Mouse (Mus musculus) urinary bladder, adult 18-20 months (tissue): Measurements from ENCODE around the gene Mef2a.
"Not testable (repeated sequence)": the region's sequence is repeated elsewhere in the genome, so short reads cannot be mapped to it uniquely, and the experiment has no call there.

ENCODE experiments used
- DNase-seq, 2 experiments: peaks; one replicate each; pipeline ENCODE4 v3.0.0; 2022; ENCODE audit warnings: low spot score in 2 of 2, mixed read lengths in 2 of 2

The Mef2a gene

GRCm38 (mm10) chr7:67371351-67371890 is 1.2 kb downstream of the Mef2a start:
- DNase-seq: no peak

DNA sequence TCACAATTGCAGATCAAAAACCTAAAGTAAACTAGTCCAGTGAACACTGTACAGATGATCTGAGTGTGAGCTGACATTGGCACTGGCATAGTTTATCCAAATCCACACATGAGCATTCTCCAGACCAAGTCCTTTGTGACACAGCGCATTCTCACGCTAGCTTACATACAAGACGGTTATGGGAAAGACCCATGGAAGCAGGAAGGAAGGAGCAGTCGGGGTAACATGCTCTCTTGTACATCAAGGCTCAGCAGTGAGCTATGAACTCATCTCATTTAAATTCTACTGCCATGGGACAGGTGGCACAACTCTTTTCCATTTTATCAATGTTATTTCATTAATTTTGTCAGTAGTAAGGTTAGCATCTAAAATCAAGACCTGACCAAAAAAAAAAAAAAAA is 3.0 kb downstream of the Mef2a start:
- DNase-seq: no peak

GRCm38 (mm10) chr7:67368394-67368793 is 4.3 kb downstream of the Mef2a start:
- DNase-seq: no peak

DNA sequence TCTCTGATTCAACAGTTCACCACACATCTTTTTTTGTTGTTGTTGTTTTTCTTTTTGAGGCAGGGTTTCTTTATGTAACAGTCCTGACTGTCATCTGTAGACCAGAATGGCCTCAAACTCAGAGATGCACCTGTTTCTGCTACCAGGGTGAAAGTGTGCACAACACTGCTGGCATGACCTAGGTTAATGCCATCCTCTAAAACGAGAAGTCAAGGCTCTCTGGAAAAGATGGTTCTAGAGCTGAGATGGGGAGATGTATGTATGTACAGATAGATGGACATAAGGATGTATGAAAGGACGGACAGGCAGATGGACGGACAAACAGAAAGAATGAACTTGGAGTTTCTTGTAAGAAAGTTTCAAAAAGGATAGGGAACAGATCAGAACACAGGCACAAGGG is 12.1 kb downstream of the Mef2a start:
- no peak for DNase-seq

- DNase-seq: no peak
These were observed 12.8 kb downstream of the Mef2a start for GRCm38 (mm10) chr7:67359863-67360262.

- no peak for DNase-seq
These were observed 16.8 kb downstream of the Mef2a start for GRCm38 (mm10) chr7:67355870-67356269.

GRCm38 (mm10) chr7:67353667-67354066 is 19.0 kb downstream of the Mef2a start:
- DNase-seq: no peak

DNA sequence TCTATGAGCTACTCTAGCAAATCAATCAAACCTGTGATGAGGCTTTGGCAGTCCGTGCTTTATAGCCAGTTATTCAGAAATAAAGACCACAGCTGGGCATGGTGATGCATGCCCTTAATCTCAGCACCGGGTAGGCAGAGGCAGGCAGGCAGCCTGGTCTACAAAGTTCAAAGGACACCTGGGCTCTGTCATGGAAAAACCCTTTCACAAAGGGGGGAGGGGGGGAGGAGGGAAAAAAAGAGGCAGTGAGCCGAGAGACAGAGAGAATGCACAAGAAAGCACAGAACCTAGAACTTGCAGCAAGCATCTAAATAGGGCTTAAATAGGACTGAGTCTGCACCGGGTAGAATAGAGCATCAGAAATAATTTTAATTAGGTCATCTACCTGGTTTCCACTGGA is 19.7 kb downstream of the Mef2a start:
- no peak for DNase-seq

DNA sequence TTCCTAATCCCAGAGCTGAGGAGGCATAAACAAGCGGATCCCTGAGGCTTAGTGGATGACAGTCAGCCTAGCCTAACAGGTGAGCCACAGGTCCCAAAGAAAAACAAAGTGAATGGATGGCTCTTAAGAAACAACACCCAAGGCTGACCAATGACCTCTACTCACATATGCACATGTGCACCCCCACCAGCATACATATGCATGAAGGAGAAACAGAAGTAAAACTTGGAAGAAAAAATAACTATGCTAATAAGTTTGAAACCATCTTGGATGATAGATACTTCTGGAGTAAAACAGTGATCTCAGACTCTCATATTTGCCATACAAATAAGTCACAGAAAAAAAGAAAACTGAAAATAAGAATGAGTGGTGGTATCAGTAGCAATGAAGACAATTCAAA is 28.2 kb downstream of the Mef2a start:
- DNase-seq: no peak

DNA sequence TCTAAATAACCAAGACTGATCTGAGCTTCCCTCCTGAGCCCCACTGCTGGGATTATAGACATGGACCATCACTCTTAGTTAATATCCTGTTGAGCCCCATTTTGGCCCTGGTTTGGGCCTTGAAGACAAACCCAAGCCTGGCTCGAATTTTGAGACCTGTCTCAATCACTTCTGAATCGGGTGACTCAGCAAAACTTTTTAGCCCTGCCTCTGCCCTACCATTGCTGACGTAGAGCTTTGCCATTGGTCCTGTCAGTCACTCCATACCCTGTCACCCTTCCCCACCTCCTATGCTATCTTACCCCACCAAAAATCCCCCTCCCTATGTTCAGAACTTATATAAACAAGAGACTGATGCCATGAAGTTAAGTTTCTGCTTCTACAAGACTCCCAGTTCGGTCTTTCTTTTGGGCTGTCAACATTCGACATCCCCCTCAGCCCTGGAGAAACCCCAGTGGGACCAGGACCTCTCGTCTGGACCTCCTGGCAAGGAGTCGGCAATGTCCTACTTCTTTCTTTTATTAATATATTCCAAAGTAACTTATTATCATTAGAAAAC is 30.5 kb downstream of the Mef2a start:
- DNase-seq: no peak

DNA sequence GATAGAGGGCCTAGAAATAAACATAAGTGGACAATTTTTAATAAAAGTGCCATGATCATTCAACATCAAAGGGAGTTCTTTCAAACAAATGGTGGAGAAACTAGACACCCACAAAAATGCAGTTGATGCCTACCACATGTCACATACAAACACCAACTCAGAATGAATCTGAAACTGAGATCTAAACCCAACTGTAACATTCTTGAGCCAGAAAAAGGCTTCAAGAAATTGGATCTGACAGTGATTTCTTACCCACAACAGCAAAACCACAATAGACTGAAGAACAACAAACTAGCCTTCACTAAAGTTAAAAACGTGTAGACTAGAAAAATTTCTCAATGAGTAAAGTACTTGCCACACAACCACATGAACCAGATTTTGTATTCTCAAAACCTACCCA is 52.3 kb downstream of the Mef2a start:
- no peak for DNase-seq

- no peak for DNase-seq
These were observed 54.0 kb downstream of the Mef2a start for GRCm38 (mm10) chr7:67318697-67319096.

DNA sequence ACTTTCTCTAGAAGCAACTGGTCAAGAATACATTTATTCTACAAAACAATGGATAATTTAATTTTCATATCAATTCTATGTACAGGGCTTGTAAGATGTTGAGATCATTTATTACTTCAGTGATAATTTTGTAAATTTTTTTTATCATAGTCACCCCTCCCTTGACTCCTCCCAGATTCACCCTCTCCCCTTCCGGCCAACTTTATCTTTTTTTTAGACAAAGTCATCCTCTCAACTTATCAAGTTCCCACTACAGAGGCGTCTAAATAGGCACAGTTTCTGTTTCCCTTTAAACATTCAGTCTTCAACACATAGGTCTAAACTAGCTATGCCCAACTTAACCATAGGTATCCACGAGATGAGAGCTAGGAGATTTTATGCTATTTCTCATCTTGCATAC is 59.5 kb downstream of the Mef2a start:
- DNase-seq: no peak

GRCm38 (mm10) chr7:67310151-67310550 is 62.5 kb downstream of the Mef2a start:
- no peak for DNase-seq

GRCm38 (mm10) chr7:67308102-67308501 is 64.6 kb downstream of the Mef2a start:
- DNase-seq: no peak

DNA sequence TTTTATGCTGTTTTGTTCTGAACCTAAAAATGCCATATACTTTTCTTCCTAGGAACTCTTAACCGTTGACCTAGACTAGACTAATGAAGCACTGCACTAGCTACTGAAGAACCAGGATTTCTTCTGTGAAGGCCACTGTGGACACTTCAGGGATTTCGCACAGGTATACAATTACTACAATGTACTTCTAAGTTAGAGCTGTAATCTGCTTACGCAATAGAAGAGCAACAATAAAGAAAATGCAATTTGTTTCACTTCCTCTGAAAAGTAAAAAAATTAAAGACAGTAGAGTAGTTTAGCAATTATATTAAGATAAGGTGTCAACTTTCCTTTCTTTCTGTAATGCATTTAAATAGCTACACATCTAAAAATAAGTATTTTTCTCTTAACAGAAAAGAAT is 65.6 kb downstream of the Mef2a start:
- no peak for DNase-seq

- no peak for DNase-seq
These were observed 67.7 kb downstream of the Mef2a start for GRCm38 (mm10) chr7:67304937-67305336.

DNA sequence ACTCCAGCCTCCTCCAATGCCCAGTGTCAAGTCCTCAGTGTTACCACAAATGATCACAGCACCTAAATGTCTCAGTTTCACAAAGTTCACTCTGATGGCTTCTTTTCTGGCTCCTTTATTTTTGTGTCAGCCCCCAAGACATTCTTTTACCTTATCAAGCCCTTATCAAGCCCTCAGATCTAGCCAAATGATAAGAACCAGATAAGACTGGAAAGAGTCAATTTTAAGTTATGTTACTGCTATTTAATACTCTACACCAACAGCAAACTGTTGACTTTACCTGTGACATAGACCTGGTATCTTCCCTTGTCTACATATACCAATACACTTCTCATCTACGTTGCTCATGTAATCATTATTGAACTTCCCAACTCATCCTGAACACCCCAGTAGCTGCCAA is 76.2 kb downstream of the Mef2a start:
- DNase-seq: no peak

- DNase-seq: no peak
These were observed 81.3 kb downstream of the Mef2a start for GRCm38 (mm10) chr7:67291356-67291755.

- peak; percentile 20 to 33 for DNase-seq
These were observed 85.2 kb downstream of the Mef2a start for GRCm38 (mm10) chr7:67287456-67287855.

GRCm38 (mm10) chr7:67283581-67283980 is 89.1 kb downstream of the Mef2a start:
- DNase-seq: no peak

DNA sequence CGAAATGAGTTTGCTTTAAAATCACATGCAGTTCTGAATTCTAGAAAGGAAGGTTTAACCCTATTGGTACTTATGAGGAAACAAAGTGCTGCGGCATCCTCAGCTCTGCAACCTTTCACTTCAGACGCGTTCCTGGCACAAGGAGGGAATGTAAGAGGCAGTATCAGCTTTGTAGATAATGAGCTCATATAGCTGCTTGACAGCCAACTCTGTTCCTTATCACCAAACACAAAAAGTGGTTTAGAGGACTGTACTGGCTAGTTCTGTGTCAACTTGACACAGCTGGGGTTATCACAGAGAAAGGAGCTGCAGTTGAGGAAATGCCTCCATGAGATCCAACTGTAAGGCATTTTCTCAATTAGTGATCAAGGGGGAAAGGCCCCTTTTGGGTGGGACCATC is 102.2 kb downstream of the Mef2a start:
- not testable (repeated sequence) for DNase-seq

GRCm38 (mm10) chr7:67259828-67260563 is 112.7 kb downstream of the Mef2a start:
- peak in 1 of 2 experiments; percentile 24 for DNase-seq
